Mouse (Mus musculus) embryonic facial prominence, embryonic 14.5 days (tissue): Measurements from ENCODE around the gene Wwp2. TPM values are rescaled to one million over a fixed set of nuclear protein-coding genes. Genes with fewer than 3 reads are reported as not detected.

Experiments used
- ATAC-seq: fragments of 200-750 bp; cut with Nextera tagmentation; 2 replicates; pipeline ENCODE4 v1.8.0; 2017; ENCODE audit warnings: low read depth, moderate number of reproducible peaks, moderate TSS enrichment
- DNase-seq: peaks from one replicate; pipeline ENCODE4 v3.0.0-alpha.2; 2015; ENCODE audit warnings: low spot score
- H3K27ac ChIP-seq: fragments of 300-500 bp; sonication (generic); replicated peaks from 2 replicates; pipeline ENCODE4 v1.5.1; 2014; ENCODE audit warnings: low read depth, mild to moderate bottlenecking, low read length, moderate library complexity
- H3K27me3 ChIP-seq: fragments of 300-500 bp; sonication (generic); replicated peaks from 2 replicates; pipeline ENCODE4 v1.6.1; 2014; ENCODE audit warnings: low read length; ENCODE audit not compliant: control insufficient read depth, insufficient read depth
- H3K36me3 ChIP-seq: fragments of 300-500 bp; sonication (generic); 2 replicates; pipeline ENCODE4 v1.6.1; 2014; ENCODE audit warnings: low read length, mixed read lengths; ENCODE audit not compliant: control insufficient read depth, insufficient read depth
- H3K4me1 ChIP-seq: fragments of 300-500 bp; sonication (generic); 2 replicates; pipeline ENCODE4 v1.6.1; 2014; ENCODE audit warnings: antibody characterized with exemption, low read length; ENCODE audit not compliant: control insufficient read depth, insufficient read depth
- H3K4me2 ChIP-seq: fragments of 300-500 bp; sonication (generic); 2 replicates; pipeline ENCODE4 v1.6.1; 2014; ENCODE audit warnings: low read depth, mild to moderate bottlenecking, low read length, moderate library complexity, mixed read lengths
- H3K4me3 ChIP-seq: fragments of 300-500 bp; sonication (generic); 2 replicates; pipeline ENCODE4 v1.5.1; 2014; ENCODE audit warnings: low read depth, mild to moderate bottlenecking, low read length
- H3K9ac ChIP-seq: fragments of 300-500 bp; sonication (generic); 2 replicates; pipeline ENCODE4 v1.6.1; 2014; ENCODE audit warnings: low read depth, mild to moderate bottlenecking, low read length, moderate library complexity, mixed read lengths
- H3K9me3 ChIP-seq: fragments of 300-500 bp; sonication (generic); 2 replicates; pipeline ENCODE4 v1.6.1; 2016; ENCODE audit warnings: low read length; ENCODE audit not compliant: control insufficient read depth
- WGBS: fragments of 180-500 bp; shearing (Covaris S2); extraction: QIAGEN DNeasy Blood & Tissue Kit; methylation state at CpG from one replicate; pipeline ENCODE4 v1.1.7; 2014; 5-methylcytosine and 5-hydroxymethylcytosine counted together
- polyA plus RNA-seq: library from polyadenylated mRNA; unstranded; fragments of >200 nt; fragmentation: Nextera tagmentation; extraction: Ambion mirVana; gene quantifications from 2 replicates; pipeline ENCODE4 v1.2.1, GENCODE M21; 2014

Gene Wwp2
- polyA plus RNA-seq, 1 experiment from 2014 or later = 77.8 TPM

DNA sequence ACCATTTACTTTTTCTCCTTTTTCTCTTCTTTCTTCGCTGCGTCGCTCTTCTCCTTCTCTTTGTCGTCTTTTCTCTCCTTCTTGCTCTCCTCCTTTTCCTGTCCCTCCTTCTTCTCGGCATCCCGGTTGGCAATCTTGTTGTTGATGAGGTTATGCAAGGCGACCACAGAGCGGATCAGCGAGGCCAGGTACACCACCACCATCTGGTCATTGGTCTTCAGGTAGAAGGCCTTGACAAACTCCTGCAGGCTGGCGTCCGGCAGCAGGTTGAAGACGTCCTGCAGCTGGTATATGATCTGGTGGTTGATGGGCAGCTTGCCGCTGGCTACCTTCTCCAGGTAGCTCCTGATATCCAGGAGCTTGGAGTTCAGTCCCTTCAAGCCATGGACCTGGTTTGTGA lies 144.7 kb downstream of the Wwp2 start:
- Histone ChIP-seq H3K9me3 (no peaks in the 10 kb centered on the region), H3K9ac (no peak overlapping the region), H3K4me3 (no peak overlapping the region), H3K36me3 (peaks cover 75% of the 10 kb centered on the region), H3K27ac (no peak overlapping the region), H3K4me1 (no peaks in the 10 kb centered on the region; the same call in 1 of the 2 replicates), H3K27me3 (no peaks in the 10 kb centered on the region), H3K4me2 (no peak overlapping the region)
- no peak for DNase-seq
- WGBS = 95% methylated on average over 13 of the region's 13 CpGs
- no peak for ATAC-seq

DNA sequence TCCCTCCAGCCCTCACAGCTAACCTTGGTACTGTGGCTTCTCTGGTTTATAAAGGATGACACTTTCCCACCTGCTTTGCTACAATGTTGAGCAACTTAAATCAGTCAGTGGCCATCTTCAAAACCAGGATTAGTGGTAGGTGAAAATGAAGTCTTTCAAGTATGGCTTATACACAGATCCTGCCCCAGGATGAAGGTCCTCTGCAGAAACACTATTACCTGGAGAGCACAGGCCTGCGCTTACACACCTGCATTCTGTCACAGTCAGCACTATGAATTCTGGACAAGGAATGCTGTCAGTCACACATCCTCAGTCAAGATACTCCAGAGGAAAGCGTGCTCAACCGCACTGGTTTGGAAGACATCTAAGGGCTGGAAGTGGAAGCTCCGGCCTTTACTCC lies 145.4 kb downstream of the Wwp2 start:
- no peak overlapping the region for H3K27ac ChIP-seq
- no peak overlapping the region for H3K9ac ChIP-seq
- 98% methylated on average over 4 of the region's 4 CpGs for WGBS
- peaks cover 4% of the 10 kb centered on the region for H3K4me1 ChIP-seq
- H3K27me3 ChIP-seq = no peaks in the 10 kb centered on the region
- H3K4me3 ChIP-seq = no peak overlapping the region
- ATAC-seq = no peak
- no peaks in the 10 kb centered on the region for H3K9me3 ChIP-seq
- DNase-seq = no peak
- peaks cover 82% of the 10 kb centered on the region for H3K36me3 ChIP-seq
- no peak overlapping the region for H3K4me2 ChIP-seq

DNA sequence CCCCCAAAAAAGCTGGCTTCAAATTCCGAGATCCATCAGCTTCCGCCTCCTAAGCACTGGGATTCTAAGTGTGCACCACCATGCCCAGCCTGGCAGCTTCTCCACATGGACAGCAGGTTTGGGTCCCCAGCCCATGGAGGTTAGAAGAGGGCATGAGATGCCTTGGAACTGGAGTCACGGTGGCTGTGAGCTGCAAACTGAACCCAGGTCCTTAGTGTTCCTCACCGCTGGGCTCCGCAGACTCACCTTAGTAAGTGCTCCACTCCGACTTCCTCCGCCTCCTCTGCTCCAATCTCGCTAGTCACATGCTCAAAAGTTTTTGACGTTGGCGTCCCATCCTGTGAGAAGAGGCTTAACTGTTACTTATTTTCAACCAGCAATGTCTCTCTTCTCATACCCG lies 146.0 kb downstream of the Wwp2 start:
- no peak for ATAC-seq

DNA sequence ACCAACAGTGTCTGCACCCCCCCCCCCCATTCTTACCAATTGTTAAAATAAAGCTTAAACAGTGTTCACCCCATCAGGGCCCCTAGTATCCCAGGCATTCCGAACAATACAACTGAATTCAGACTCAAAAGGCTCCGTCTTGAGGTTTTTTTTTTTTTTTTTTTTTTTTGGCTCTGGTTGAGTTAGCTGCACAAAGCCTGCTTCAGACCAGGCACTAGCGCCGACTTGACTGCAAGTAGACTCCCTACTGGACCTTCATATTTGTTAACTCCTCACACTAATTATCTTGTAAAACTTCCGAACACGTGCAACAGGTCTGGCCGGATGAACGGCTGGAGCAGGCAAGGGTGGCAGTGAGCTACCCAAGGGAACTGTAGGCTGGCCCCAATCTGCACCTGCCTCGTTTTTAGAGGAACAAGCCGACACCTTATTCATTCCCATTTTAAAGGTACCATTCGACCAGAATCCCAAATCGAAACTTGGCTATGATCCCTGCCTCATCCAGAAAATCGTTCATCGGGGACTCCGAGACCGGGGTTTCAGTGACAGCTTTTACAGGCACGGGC lies 151.3 kb downstream of the Wwp2 start:
- ATAC-seq (peak; percentile 12; the same call in 1 of the 2 replicates), DNase-seq (peak; percentile 39)
- Histone ChIP-seq H3K36me3 (peaks cover 39% of the 10 kb centered on the region), H3K4me2 (peak overlapping the region; percentile 80), H3K4me3 (peak overlapping the region; percentile 98), H3K4me1 (peaks cover 7% of the 10 kb centered on the region; the same call in 1 of the 2 replicates), H3K27me3 (no peaks in the 10 kb centered on the region), H3K9ac (peak overlapping the region; percentile 95), H3K9me3 (no peaks in the 10 kb centered on the region), H3K27ac (peak overlapping the region; percentile 88)
- WGBS = under 1% methylated on average over 17 of the region's 17 CpGs

More for the DNA sequence above, 146.0 kb downstream of the Wwp2 start:
- DNase-seq = no peak
- Histone ChIP-seq H3K9me3 (no peaks in the 10 kb centered on the region), H3K27me3 (no peaks in the 10 kb centered on the region), H3K4me3 (no peak overlapping the region), H3K27ac (no peak overlapping the region), H3K4me1 (peaks cover 7% of the 10 kb centered on the region; the same call in 1 of the 2 replicates), H3K36me3 (peaks cover 82% of the 10 kb centered on the region), H3K9ac (no peak overlapping the region), H3K4me2 (no peak overlapping the region)
- 92% methylated on average over 11 of the region's 11 CpGs for WGBS

DNA sequence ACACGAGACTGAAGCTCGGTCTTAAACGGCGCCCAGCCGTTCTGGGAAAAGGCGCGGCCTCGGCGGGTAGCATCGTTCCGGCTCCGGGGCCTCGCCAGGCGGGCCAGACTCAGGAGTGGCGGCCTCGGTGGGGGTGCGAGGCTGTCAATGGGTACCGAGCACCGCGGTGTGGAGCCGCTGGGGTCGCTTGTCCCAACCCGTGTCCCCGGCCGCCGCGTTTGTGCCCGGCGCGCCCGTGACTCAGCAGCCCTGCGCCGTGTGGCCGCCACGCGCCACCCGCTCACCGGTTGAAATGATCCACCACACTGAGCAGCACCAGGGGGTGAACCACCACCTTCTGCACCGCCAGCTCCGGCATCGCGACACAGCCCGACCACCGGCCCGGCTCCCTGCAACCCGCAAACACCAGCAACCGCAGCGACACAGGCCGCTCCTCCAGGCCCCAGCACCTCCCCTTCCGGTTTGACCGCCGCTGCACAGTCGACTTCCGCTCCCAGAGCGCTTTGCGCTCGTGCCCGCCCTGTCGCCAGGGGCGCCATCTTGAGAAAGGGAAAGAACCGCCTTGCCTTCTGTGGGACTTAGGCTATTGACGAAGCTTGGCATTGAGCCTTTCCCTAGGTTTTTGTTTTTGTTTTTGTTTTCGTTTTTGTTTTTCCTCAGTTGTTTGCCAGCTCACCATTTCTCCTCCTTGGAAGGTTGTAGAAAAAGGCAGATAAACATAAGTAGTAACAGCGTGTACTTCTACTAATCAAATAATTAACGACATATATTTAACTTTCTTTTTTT lies 152.0 kb downstream of the Wwp2 start, which contains the start of gene Psmd7:
Gene Psmd7, minus strand, starts transcription at position 470 of the 786 bp plus-strand sequence.
- Histone ChIP-seq H3K27me3 (no peaks in the 10 kb centered on the region), H3K9ac (peak within 1 kb of the TSS; percentile 95), H3K36me3 (peaks cover 33% of the 10 kb centered on the region), H3K9me3 (no peaks in the 10 kb centered on the region), H3K27ac (peak within 1 kb of the TSS; percentile 88), H3K4me1 (peaks cover 7% of the 10 kb centered on the region; the same call in 1 of the 2 replicates), H3K4me3 (peak within 1 kb of the TSS; percentile 98), H3K4me2 (peak within 1 kb of the TSS; percentile 80)
- DNase-seq (peak; percentile 97), ATAC-seq (peak; percentile 96)
- 2% methylated on average over 55 of the region's 65 CpGs for WGBS

DNA sequence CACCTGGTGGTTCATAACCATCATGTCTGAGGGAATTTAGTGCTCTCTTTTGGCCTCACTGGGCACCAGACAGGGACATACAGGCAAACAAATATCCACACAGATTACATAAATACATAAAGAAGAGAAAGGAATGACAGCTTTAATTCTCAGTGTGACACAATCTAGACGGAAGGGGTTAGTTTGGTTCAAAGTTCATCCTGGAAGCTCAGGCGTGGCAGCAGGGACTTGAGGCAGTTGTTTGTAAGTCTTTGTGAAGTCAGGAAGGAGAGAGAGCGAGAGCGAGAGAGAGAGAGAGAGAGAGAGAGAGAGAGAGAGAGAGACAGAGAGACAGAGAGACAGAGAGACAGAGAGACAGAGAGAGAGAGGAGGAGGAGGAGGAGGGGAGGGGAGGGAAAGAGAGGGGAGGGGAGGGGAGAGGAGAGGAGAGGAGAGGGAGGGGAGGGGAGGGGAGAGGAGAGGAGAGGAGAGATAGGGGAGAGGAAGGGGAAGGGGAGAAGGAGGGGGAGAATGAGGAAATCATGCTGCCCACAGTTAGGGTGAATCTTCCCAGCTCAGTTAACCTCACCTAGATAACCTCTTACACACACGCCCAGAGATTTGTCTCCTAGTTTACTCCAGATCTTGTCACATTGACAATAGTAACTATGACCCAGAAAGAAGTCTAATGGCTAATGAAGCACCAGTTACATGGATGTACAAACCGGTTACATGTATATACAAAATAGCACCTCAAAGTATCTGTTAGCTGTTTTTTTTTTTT lies 158.0 kb downstream of the Wwp2 start:
- Histone ChIP-seq H3K9me3 (no peaks in the 10 kb centered on the region), H3K9ac (no peak overlapping the region), H3K27me3 (no peaks in the 10 kb centered on the region), H3K4me1 (no peaks in the 10 kb centered on the region), H3K4me3 (no peak overlapping the region), H3K4me2 (no peak overlapping the region), H3K27ac (no peak overlapping the region), H3K36me3 (no peaks in the 10 kb centered on the region)
- WGBS = 71% methylated on average over 5 of the region's 6 CpGs
- DNase-seq = no peak
- ATAC-seq = no peak

DNA sequence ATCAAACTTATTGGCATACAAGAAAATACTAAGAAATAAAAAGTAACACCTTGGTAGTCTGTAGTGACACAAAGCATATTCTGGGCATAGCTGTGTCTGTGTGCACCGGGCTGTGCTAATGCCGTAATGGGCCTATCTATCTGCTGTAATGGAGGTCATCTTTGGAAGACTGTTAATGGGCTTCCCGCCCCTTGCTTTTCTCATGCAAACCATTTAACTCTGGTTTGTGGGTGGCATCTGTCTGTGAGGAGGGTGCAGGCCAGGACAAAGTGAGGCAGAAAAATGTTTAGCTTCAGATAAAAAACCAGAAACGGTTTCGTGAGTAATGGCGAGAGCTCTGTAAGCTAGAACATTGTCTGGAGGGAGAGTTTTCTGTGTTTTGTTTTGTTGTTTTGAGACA lies 158.7 kb downstream of the Wwp2 start:
- Histone ChIP-seq H3K36me3 (no peaks in the 10 kb centered on the region), H3K9ac (no peak overlapping the region), H3K27ac (no peak overlapping the region), H3K27me3 (no peaks in the 10 kb centered on the region), H3K9me3 (no peaks in the 10 kb centered on the region), H3K4me1 (no peaks in the 10 kb centered on the region), H3K4me2 (no peak overlapping the region), H3K4me3 (no peak overlapping the region)
- WGBS = 79% methylated on average over 6 of the region's 6 CpGs
- no peak for ATAC-seq
- DNase-seq = no peak

DNA sequence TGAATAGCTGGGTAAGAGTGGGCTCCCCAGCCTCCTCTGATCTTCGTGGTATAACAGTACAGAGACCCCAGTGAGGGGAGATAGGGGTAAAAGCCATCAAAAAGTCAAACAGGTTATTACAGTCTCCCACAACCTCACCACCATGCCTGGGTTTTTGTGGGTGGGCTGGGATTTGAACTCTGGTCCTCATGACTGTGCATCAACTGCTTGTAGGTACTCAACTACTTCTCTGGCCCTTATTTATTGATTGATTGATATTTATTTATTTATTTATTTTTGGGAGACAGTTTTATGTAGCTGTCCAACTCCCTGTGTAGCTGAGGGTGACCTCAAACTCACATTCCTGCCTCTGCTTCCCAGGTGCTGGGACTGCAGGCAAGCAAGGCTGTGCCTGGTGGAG lies 161.6 kb downstream of the Wwp2 start:
- Histone ChIP-seq H3K9me3 (no peaks in the 10 kb centered on the region), H3K4me3 (no peak overlapping the region), H3K27ac (no peak overlapping the region), H3K36me3 (no peaks in the 10 kb centered on the region), H3K4me2 (no peak overlapping the region), H3K4me1 (no peaks in the 10 kb centered on the region), H3K9ac (no peak overlapping the region), H3K27me3 (no peaks in the 10 kb centered on the region)
- ATAC-seq = no peak
- DNase-seq = no peak
- 62% methylated on average over 1 of the region's 1 CpGs for WGBS
